Mouse (Mus musculus) heart, postnatal 0 days (tissue): ENCODE data around the gene Olig2. TPM values are rescaled to one million over a fixed set of nuclear protein-coding genes. Genes with fewer than 3 reads are reported as not detected.

Experiments used
- ATAC-seq: fragments of 200-750 bp; cut with Nextera tagmentation; 2 replicates; pipeline ENCODE4 v1.8.0; 2017; ENCODE audit warnings: low read depth, moderate number of reproducible peaks, moderate library complexity; ENCODE audit not compliant: insufficient read depth
- DNase-seq: peaks from one replicate; pipeline ENCODE4 v3.0.0-alpha.2; 2016; ENCODE audit warnings: low spot score
- H3K27ac ChIP-seq: fragments of 300-500 bp; sonication (generic); 2 replicates; pipeline ENCODE4 v1.5.1; 2014; ENCODE audit warnings: low read depth, mild to moderate bottlenecking
- H3K27me3 ChIP-seq: fragments of 300-500 bp; sonication (generic); 2 replicates; pipeline ENCODE4 v1.6.1; 2014; ENCODE audit warnings: low read length, mixed read lengths; ENCODE audit not compliant: control insufficient read depth, insufficient read depth
- H3K36me3 ChIP-seq: fragments of 300-500 bp; sonication (generic); replicated peaks from 2 replicates; pipeline ENCODE4 v1.6.1; 2014; ENCODE audit warnings: low read length, mixed read lengths; ENCODE audit not compliant: control insufficient read depth, insufficient read depth
- H3K4me1 ChIP-seq: fragments of 300-500 bp; sonication (generic); 2 replicates; pipeline ENCODE4 v1.6.1; 2014; ENCODE audit warnings: antibody characterized with exemption; ENCODE audit not compliant: control insufficient read depth, insufficient read depth
- H3K4me2 ChIP-seq: fragments of 300-500 bp; sonication (generic); 2 replicates; pipeline ENCODE4 v1.6.1; 2014; ENCODE audit warnings: low read depth, mild to moderate bottlenecking, low read length, moderate library complexity
- H3K4me3 ChIP-seq: fragments of 300-500 bp; sonication (generic); 2 replicates; pipeline ENCODE4 v1.5.1; 2014; ENCODE audit warnings: low read depth, low read length
- H3K9ac ChIP-seq: fragments of 300-500 bp; sonication (generic); replicated peaks from 2 replicates; pipeline ENCODE4 v1.6.1; 2014; ENCODE audit warnings: low read depth, low read length, mixed read lengths
- H3K9me3 ChIP-seq: fragments of 300-500 bp; sonication (generic); replicated peaks from 2 replicates; pipeline ENCODE4 v1.6.1; 2016; ENCODE audit warnings: low read length; ENCODE audit not compliant: control insufficient read depth
- CTCF ChIP-seq: IDR thresholded peaks from 2 replicates; pipeline ENCODE4 v1.5.1; 2016; ENCODE audit warnings: antibody characterized with exemption, control low read depth, low read depth
- EP300 ChIP-seq: IDR thresholded peaks from 2 replicates; pipeline ENCODE4 v1.6.1; 2016; ENCODE audit warnings: antibody characterized with exemption, low read depth
- WGBS: fragments of 180-500 bp; shearing (Covaris S2); extraction: QIAGEN DNeasy Blood & Tissue Kit; methylation state at CpG from one replicate; pipeline ENCODE4 v1.1.7; 2014; 5-methylcytosine and 5-hydroxymethylcytosine counted together
- polyA plus RNA-seq: library from polyadenylated mRNA; unstranded; fragments of >200 nt; fragmentation: Nextera tagmentation; extraction: Ambion mirVana; gene quantifications from 2 replicates; pipeline ENCODE4 v1.2.1, GENCODE M21; 2015
- total RNA-seq: library from RNA; depleted of rRNA; stranded (reverse); fragments of >200 nt; gene quantifications from 2 replicates; pipeline ENCODE4 v1.2.3, GENCODE M21; 2014; ENCODE audit warnings: low replicate concordance; rRNA removed

Olig2 gene
- total and polyA plus RNA-seq, 2 experiments from 2014 or later, result 0.46 TPM; not detected in 1

- ATAC-seq (peak; percentile 92), DNase-seq (peak; percentile 20)
- peaks cover 94% of the 10 kb centered on the region for H3K27me3 ChIP-seq
- no peak for TF ChIP-seq CTCF
- TF ChIP-seq EP300, result no peak
- H3K27ac ChIP-seq, result no peak within 1 kb of the TSS
- no peaks in the 10 kb centered on the region for H3K9me3 ChIP-seq
- peak within 1 kb of the TSS; percentile 60 for H3K4me2 ChIP-seq
- no peaks in the 10 kb centered on the region for H3K4me1 ChIP-seq
- H3K9ac ChIP-seq, result no peak within 1 kb of the TSS
- under 1% methylated on average over 61 of the region's 64 CpGs for WGBS
- no peaks in the 10 kb centered on the region for H3K36me3 ChIP-seq
- H3K4me3 ChIP-seq, result peak within 1 kb of the TSS; percentile 38
Measured at GRCm38 (mm10) chr16:91269468-91270211, 44.4 kb downstream of the Olig2 start, which contains the start of gene Olig1. Olig1 (plus strand) TSS chr16:91269772.

GRCm38 (mm10) chr16:91270212-91270971 lies 45.1 kb downstream of the Olig2 start:
- no peaks in the 10 kb centered on the region for H3K4me1 ChIP-seq
- H3K9me3 ChIP-seq, result no peaks in the 10 kb centered on the region
- no peak for TF ChIP-seq CTCF
- no peak for TF ChIP-seq EP300
- H3K4me2 ChIP-seq, result peak overlapping the region; percentile 60
- H3K27me3 ChIP-seq, result peaks cover 99% of the 10 kb centered on the region
- DNase-seq, result no peak
- peak overlapping the region; percentile 38 for H3K4me3 ChIP-seq
- H3K27ac ChIP-seq, result no peak overlapping the region
- ATAC-seq, result no peak
- no peaks in the 10 kb centered on the region for H3K36me3 ChIP-seq
- no peak overlapping the region for H3K9ac ChIP-seq
- under 1% methylated on average over 62 of the region's 63 CpGs for whole genome bisulfite sequencing

- no peaks in the 10 kb centered on the region for H3K4me1 ChIP-seq
- H3K27me3 ChIP-seq, result peaks cover 98% of the 10 kb centered on the region
- no peak overlapping the region for H3K9ac ChIP-seq
- no peak overlapping the region for H3K27ac ChIP-seq
- WGBS, result 1% methylated on average over 28 of the region's 29 CpGs
- peak overlapping the region; percentile 60; the same call in 1 of the 2 replicates for H3K4me2 ChIP-seq
- TF ChIP-seq CTCF (no peak), EP300 (no peak)
- no peak for DNase-seq
- no peak for ATAC-seq
- H3K36me3 ChIP-seq, result no peaks in the 10 kb centered on the region
- H3K4me3 ChIP-seq, result peak overlapping the region; percentile 38; the same call in 1 of the 2 replicates
- no peaks in the 10 kb centered on the region for H3K9me3 ChIP-seq
Measured at GRCm38 (mm10) chr16:91270982-91271549, 45.8 kb downstream of the Olig2 start.

- Histone ChIP-seq H3K9me3 (no peaks in the 10 kb centered on the region), H3K27me3 (peaks cover 97% of the 10 kb centered on the region), H3K36me3 (no peaks in the 10 kb centered on the region), H3K4me1 (no peaks in the 10 kb centered on the region), H3K27ac (no peak overlapping the region), H3K4me2 (no peak overlapping the region), H3K9ac (no peak overlapping the region), H3K4me3 (no peak overlapping the region)
- ATAC-seq (no peak), DNase-seq (no peak)
- no peak for TF ChIP-seq EP300
- TF ChIP-seq CTCF, result no peak
- WGBS, result 2% methylated on average over 20 of the region's 20 CpGs
Measured at GRCm38 (mm10) chr16:91271634-91272033, 46.4 kb downstream of the Olig2 start.

Other genes with a start within 250 kb of the Olig2 start
- 11.8 and 19.3 TPM in 2 replicates for gene Synj1, start 214.1 kb upstream of the Olig2 start, total RNA-seq
- gene Synj1, start 214.1 kb upstream of the Olig2 start, polyA plus RNA-seq, result 6.6 and 8.5 TPM in 2 replicates
- gene Paxbp1, start 180.9 kb upstream of the Olig2 start, total RNA-seq, result 30.6 and 33.8 TPM in 2 replicates
- 18.8 and 19.0 TPM in 2 replicates for gene Paxbp1, start 180.9 kb upstream of the Olig2 start, polyA plus RNA-seq
- gene 4932438H23Rik, start 130.3 kb upstream of the Olig2 start, total RNA-seq, result 0.11 TPM in 1 of 2 replicates, not detected in the other
- gene 4932438H23Rik, start 130.3 kb upstream of the Olig2 start, polyA plus RNA-seq, result 0.05 and 0.14 TPM in 2 replicates
- gene Olig1, start 44.3 kb downstream of the Olig2 start, total RNA-seq, result not detected in 2 replicates
- gene Olig1, start 44.3 kb downstream of the Olig2 start, polyA plus RNA-seq, result 0.07 TPM in 1 of 2 replicates, not detected in the other
- gene Ifnar2, start 147.3 kb downstream of the Olig2 start, total RNA-seq, result 30.0 and 31.0 TPM in 2 replicates
- gene Ifnar2, start 147.3 kb downstream of the Olig2 start, polyA plus RNA-seq, result 48.8 and 49.8 TPM in 2 replicates
- 2.4 TPM in 1 of 2 replicates, not detected in the other for gene Gm21970, start 166.3 kb downstream of the Olig2 start, total RNA-seq
- gene Gm21970, start 166.3 kb downstream of the Olig2 start, polyA plus RNA-seq, result 0.27 TPM in 1 of 2 replicates, not detected in the other
- gene Il10rb, start 180.7 kb downstream of the Olig2 start, total RNA-seq, result 44.4 and 63.3 TPM in 2 replicates
- gene Il10rb, start 180.7 kb downstream of the Olig2 start, polyA plus RNA-seq, result 89.0 and 99.4 TPM in 2 replicates